Mouse (Mus musculus) C2C12 (cell line): Measurements from ENCODE around the gene Mpp6. TPM values are rescaled to one million over a fixed set of nuclear protein-coding genes. Genes with fewer than 3 reads are reported as not detected.

Experiments
- H3K27me3 ChIP-seq: one replicate; pipeline ENCODE4 v1.6.1; 2011; ENCODE audit not compliant: control insufficient read depth, insufficient read depth, insufficient read length
- H3K36me3 ChIP-seq: one replicate; pipeline ENCODE4 v1.6.1; 2011; ENCODE audit not compliant: control insufficient read depth, insufficient read depth
- H3K4me3 ChIP-seq: one replicate; pipeline ENCODE4 v1.5.1; 2011; ENCODE audit warnings: mild to moderate bottlenecking, control low read depth; ENCODE audit not compliant: poor library complexity, insufficient read depth, severe bottlenecking
- H3K79me2 ChIP-seq: one replicate; pipeline ENCODE4 v1.6.1; 2011; ENCODE audit not compliant: control insufficient read depth, insufficient read depth
- H3K79me3 ChIP-seq: one replicate; pipeline ENCODE4 v1.6.1; 2011; ENCODE audit warnings: low read depth, control low read depth
- H3ac ChIP-seq: one replicate; pipeline ENCODE3; 2011; ENCODE audit warnings: low read depth; ENCODE audit not compliant: control insufficient read depth, insufficient read length
- CEBPB ChIP-seq: IDR thresholded peaks from one replicate; pipeline ENCODE4 v1.6.1; 2011; ENCODE audit warnings: low read depth, mild to moderate bottlenecking, control low read depth, moderate library complexity
- CTCF ChIP-seq: IDR thresholded peaks from one replicate; pipeline ENCODE4 v1.5.1; 2011; ENCODE audit not compliant: control insufficient read depth, insufficient read depth, insufficient read length
- FOSL1 ChIP-seq: IDR thresholded peaks from one replicate; pipeline ENCODE4 v1.8.0; 2011; ENCODE audit warnings: mild to moderate bottlenecking, low read length; ENCODE audit not compliant: poor library complexity, insufficient read depth, severe bottlenecking
- MAX ChIP-seq: IDR thresholded peaks from one replicate; pipeline ENCODE4 v1.6.1; 2011; ENCODE audit warnings: mild to moderate bottlenecking, control low read depth
- MYOD1 ChIP-seq: IDR thresholded peaks from one replicate; pipeline ENCODE4 v1.6.1; 2011; ENCODE audit warnings: low read depth; ENCODE audit not compliant: control insufficient read depth, insufficient read length
- MYOG ChIP-seq: IDR thresholded peaks from one replicate; pipeline ENCODE4 v1.6.1; 2011; ENCODE audit not compliant: control insufficient read depth, insufficient read length; ENCODE audit errors: extremely low read depth
- USF1 ChIP-seq: IDR thresholded peaks from one replicate; pipeline ENCODE4 v1.6.1; 2011; ENCODE audit warnings: low read depth, mild to moderate bottlenecking, control low read depth, moderate library complexity
- polyA plus RNA-seq: library from polyadenylated mRNA; unstranded; fragments of >200 nt; fragmentation: generic; extraction: Trizol; gene quantifications from one replicate; pipeline ENCODE4 v1.2.1, GENCODE M21; 2012; ENCODE audit warnings: missing spikeins

The Mpp6 gene
- polyA plus RNA-seq, 1 experiment, result 22.6 TPM

DNA sequence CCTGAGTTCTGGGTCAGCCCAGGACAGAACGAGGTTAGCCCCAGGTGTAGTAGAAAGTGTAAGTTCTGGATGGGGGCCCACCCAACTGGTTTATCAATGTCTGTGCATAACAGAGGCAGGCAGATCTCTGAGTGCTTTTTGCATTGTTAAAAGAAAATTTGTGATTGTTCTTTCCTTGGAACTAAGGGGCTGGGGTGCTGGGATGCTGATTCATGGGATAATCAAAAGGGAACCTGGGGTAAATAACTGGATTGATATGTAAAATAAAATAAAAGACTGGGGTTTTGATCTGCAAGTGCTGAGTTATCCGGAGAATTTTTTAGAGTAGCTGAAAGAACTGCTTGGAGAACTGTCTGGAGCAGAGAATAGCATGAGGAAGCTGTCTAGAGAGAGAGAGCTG lies 14.2 kb downstream of the Mpp6 start:
- Histone ChIP-seq H3K79me3 (peaks cover 9% of the 10 kb centered on the region), H3K36me3 (no peaks in the 10 kb centered on the region), H3K4me3 (no peak overlapping the region), H3K27me3 (no peaks in the 10 kb centered on the region), H3K79me2 (peaks cover 36% of the 10 kb centered on the region), H3ac (no peak overlapping the region)
- TF ChIP-seq MYOD1 (no peak), CEBPB (no peak), MAX (no peak), CTCF (no peak), FOSL1 (no peak), USF1 (no peak), MYOG (no peak)

DNA sequence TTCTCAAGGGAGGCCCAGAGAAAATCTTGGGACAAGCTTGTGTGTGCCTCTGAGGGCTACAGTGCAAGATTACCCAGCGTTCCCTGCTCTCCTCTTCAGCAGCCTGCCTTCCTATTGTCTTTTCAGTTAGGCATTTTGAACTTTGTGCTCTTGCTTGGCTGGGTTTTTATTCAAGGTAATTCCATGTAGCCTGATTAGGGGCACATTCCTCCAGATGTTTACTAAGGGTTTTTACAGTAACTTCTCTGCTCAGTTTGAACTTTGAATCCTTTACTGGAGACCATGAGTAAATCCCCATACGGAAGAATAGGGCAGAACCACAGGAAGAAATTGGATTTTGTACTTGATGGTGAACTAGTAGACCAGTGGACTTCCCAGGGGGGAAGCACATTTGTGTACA lies 16.3 kb downstream of the Mpp6 start:
- Histone ChIP-seq H3K36me3 (no peaks in the 10 kb centered on the region), H3K79me3 (peaks cover 8% of the 10 kb centered on the region), H3ac (no peak overlapping the region), H3K79me2 (peaks cover 26% of the 10 kb centered on the region), H3K4me3 (no peak overlapping the region), H3K27me3 (no peaks in the 10 kb centered on the region)
- TF ChIP-seq MYOD1 (no peak), USF1 (no peak), FOSL1 (no peak), MAX (no peak), CEBPB (no peak), MYOG (no peak), CTCF (no peak)

DNA sequence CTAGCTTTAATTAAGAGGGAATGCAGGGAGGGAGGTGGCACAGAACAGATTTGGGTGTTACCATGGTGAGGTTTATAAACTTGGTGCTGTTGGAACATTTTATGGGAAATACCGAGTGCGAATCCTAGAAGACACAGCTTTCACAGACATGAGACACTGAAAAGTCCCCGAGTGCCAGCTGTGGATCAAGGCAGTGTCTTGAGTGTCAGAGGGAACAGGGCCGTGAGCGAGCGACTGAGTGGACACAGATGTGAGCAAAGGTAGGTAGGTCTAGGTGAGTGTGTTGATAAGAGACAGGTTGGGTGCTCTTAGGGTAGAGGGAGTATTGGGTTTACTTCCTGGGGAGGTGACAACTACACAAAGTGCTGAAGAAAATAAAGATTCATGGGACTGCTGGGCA lies 17.5 kb downstream of the Mpp6 start:
- Histone ChIP-seq H3K79me2 (peaks cover 20% of the 10 kb centered on the region), H3K4me3 (no peak overlapping the region), H3K79me3 (peaks cover 8% of the 10 kb centered on the region), H3K27me3 (no peaks in the 10 kb centered on the region), H3K36me3 (no peaks in the 10 kb centered on the region), H3ac (no peak overlapping the region)
- TF ChIP-seq USF1 (no peak), MAX (no peak), CEBPB (no peak), MYOG (no peak)

DNA sequence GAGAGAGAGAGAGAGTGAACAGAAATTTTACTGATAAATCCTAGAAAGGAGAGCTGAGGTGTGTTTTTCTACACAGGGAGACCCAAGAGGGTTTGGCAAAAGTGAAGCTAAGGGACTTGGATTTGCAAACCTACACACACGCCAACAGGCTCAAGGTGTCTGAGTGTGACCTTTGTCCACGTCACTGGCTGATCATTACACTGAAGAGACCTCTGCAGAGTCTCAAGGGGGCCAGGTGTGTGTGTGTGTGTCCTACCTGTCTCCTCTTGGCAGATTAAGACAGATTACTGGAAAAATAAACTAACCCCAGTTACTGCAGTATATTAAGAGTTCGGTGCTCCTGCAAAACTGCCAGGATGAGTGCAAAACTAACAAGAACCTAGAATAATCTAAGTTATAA lies 27.6 kb downstream of the Mpp6 start:
- Histone ChIP-seq H3K79me3 (no peaks in the 10 kb centered on the region), H3ac (no peak overlapping the region), H3K27me3 (no peaks in the 10 kb centered on the region), H3K4me3 (no peak overlapping the region), H3K79me2 (peaks cover 16% of the 10 kb centered on the region), H3K36me3 (no peaks in the 10 kb centered on the region)
- TF ChIP-seq USF1 (no peak), MYOG (no peak), MAX (no peak), CTCF (no peak), MYOD1 (no peak), FOSL1 (no peak), CEBPB (no peak)

DNA sequence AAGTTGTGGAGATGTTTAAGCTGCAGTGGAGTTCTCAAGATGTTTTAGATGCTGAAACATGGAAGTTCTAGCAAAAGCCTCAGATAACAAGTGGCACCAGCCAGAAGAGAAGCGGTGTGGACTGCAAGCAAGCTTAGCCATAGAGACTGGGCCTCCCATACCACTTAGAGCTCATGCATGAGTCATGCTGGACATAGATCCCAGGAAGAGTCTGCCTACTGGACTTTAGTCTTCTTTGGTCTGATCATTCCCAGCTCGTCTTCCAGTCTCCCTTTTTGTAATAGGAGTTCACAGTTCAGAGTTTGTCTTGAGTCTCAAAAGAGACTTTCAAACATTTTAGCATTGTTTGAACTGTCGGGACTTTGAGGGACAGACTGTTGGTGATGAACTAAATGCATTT lies 29.5 kb downstream of the Mpp6 start:
- Histone ChIP-seq H3K36me3 (no peaks in the 10 kb centered on the region), H3K27me3 (no peaks in the 10 kb centered on the region), H3K4me3 (no peak overlapping the region), H3ac (no peak overlapping the region), H3K79me2 (peaks cover 16% of the 10 kb centered on the region), H3K79me3 (no peaks in the 10 kb centered on the region)
- TF ChIP-seq MAX (no peak), CTCF (no peak), MYOD1 (no peak), CEBPB (no peak), FOSL1 (no peak), USF1 (no peak), MYOG (no peak)

DNA sequence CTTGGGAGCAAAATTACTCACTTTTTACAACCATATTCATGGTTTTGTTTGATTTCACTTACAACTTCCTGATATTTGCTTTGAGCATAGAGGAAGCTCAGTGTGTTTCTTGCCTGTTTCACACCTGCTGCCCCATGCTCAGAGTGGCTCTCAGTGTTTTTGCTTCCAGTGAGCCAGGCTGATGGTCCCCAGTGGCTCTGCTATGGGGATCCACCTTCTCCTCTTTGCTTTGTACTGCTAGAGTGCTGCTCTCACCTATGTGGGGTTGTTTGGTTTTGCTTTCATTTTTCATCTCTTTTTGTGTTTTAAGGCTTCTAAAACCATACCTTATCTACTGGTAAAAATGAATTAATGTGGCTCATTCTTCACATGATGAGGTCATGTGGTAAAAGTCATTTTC lies 36.1 kb downstream of the Mpp6 start:
- TF ChIP-seq MAX, result no peak
- no peak for TF ChIP-seq CEBPB
- no peak for TF ChIP-seq CTCF
- no peak for TF ChIP-seq FOSL1
- TF ChIP-seq MYOD1, result no peak
- TF ChIP-seq USF1, result no peak
- TF ChIP-seq MYOG, result no peak
- Histone ChIP-seq H3K79me2 (no peaks in the 10 kb centered on the region), H3ac (no peak overlapping the region), H3K4me3 (no peak overlapping the region), H3K36me3 (no peaks in the 10 kb centered on the region), H3K27me3 (no peaks in the 10 kb centered on the region), H3K79me3 (no peaks in the 10 kb centered on the region)
